Mouse (Mus musculus) MEL-GATA-1-ER (cell line): ENCODE results near the gene Smyd3.

Experiments used
- DNase-seq: peaks from one replicate; pipeline ENCODE4 v3.0.0-alpha.2; 2012; ENCODE audit warnings: low read depth; ENCODE audit errors: extremely low read depth

Smyd3 gene

DNA sequence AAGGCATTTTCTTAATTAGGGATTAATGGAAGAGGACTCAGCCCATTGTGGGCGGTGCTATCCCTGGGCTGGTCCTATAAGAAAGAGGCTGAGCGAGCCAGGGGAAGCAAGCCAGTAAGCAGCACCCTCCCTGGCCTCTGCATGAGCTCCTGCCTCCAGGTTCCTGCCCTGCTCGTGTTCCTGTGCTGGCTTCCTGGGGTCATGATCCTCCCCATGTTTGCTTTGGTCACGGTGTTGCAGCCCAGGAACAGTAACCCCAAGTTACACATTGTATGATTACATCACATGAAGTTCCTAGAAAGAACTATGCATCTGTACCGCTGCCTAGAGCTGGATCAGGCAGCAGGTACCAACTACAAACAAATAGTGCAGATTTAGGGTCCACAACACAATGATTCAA is 536.2 kb downstream of the Smyd3 start:
- DNase-seq, result no peak

DNA sequence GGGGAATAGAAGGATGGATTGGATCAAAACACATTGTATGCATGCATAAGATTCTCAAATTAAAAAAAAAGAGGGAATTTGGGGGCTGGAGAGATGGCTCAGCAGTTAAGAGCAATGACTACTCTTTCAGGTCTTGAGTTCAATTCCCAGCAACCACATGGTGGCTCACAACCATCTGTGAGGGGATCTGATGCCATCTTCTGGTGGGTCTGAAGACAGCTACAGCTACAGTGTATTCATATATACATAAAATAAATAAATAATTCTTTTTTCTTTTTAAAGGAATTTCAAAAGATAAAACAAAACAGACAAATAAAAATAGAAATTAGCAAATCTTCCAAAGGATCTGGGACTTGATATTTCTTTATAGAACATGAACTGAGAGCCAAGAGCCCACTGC is 537.7 kb downstream of the Smyd3 start:
- DNase-seq, result no peak

- DNase-seq, result no peak
These were observed 539.1 kb downstream of the Smyd3 start for GRCm38 (mm10) chr1:178978617-178979245.

DNA sequence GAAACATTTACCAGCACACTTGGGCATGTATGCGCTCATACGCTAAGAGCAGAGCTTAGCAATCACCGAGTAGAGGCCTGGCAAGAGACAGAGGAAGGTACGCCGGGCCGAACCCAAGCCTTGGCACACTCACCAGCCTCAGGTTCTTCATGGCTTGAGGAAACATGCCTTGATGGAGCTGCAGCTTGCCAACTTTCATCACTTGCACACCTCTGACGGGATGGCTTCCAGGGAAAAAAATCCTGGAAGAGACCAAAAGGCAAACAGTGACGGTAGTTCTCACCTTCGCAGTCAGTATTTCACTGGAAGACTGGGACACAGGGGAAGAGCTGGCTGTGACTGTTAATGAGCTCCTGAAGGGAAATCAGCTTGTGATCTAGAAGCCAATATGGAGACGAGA is 545.8 kb downstream of the Smyd3 start:
- DNase-seq, result no peak

DNA sequence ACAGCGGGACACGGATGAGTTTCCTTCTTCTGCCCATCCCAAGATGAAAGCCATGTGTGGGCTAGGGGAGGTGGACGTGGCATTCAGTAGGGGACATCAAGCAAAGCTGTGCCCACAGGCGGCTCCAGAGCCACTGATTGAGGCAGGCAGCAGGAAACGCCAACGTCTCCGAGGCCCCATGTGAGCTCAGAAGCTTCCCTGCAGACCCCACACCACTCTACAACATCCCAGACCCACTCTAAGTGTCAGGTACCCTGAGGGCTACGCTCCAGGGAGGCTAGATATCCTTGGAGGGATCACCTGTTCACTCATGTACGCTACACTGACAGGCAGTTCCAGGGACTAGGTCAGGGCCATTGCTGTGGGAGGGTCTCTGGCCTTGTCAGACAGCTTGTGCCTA is 556.2 kb downstream of the Smyd3 start:
- DNase-seq, result no peak

- peak; percentile 17 for DNase-seq
These were observed 557.8 kb downstream of the Smyd3 start for GRCm38 (mm10) chr1:178960015-178960559.

- DNase-seq, result no peak
These were observed 559.2 kb downstream of the Smyd3 start for GRCm38 (mm10) chr1:178958641-178959040.

GRCm38 (mm10) chr1:178952910-178953309 is 564.9 kb downstream of the Smyd3 start:
- no peak for DNase-seq

DNA sequence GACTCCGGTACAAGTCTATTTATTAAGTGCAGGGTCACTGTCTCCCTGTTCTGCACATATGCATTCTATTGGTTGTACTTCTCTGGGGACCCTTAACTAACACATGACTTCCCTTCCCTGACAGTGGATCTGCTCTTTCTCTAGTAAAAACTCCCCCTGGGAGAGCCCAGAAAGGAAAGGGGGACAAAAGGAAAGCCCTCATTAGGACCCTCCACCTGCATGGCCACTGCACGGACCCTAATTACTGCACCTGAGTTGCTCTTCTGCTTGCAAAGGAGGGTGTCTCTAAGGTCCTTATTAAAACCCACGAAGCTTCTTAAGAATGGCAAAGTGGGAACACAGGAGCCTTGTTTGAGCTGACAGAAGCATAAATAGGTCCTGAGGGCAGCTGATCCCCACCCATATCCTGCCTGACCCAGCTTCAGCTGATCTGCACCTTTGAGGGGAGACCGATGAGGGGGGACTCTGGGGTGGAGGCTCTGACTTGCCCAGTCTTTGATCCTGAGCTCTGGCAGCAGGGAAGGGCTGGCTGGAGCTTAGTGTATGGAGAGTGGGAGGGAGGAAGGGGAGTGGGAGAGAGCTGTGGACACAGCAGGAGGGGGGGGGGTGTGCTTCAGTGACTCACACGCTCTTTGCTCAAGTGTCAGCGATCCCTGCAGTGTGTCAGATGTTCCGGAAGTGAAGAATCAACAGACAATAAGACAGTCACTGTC is 575.4 kb downstream of the Smyd3 start:
- no peak for DNase-seq

DNA sequence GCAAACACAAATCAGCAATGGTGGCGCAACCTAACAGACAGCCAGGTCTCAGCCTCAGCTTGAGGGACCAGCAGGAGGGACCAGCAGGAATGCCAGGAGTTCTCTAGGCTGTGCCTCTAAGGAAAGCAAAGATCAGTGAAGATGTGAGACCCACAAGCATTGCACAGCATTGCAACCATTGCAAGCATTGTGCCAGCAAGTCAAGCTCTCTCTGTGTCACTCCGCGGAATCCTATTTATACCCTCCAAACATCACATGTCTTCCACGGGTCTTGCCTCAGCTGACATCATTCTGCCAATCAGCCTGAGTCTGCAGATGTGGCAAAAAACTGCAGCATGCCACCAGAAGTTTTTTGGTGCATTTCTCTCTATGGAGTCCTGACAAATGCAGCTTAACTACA is 577.5 kb downstream of the Smyd3 start:
- no peak for DNase-seq

DNA sequence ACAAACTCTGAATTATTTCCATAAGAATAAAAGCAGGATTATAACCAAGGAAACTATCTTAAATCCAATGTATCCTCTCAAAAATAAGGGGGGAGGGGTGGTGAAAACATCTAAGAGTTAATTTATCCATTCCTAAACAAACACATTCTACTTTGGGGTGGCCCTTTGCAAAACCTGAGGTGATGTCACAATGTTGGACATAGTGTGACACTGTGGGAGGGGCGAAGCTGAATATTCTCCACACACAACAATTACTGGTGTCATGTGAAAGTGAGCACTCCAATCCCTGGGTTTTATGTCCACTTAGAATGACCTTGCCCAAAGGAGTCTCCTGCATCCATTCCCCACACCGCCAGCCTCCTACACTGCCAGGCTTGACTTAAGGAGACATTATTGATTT is 580.9 kb downstream of the Smyd3 start:
- DNase-seq, result no peak

DNA sequence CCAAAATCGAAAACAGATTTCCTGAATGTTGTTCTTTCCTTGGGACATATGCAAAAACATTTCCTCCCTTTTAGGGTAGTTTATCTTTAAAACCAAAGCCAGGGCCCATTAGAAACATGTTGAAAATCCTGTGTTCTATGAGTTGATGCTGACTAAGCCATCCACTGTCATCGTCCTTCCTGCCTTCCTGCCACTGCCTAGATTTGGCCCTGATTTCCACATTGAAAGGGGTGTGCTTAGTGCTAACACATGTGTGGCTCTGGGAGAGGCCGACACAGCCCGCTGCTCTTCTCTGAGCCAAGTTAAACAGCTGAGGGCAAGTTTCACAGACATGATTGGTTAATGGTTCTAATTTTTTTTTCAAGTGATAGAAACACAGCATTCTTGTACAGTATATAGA is 581.4 kb downstream of the Smyd3 start:
- no peak for DNase-seq

GRCm38 (mm10) chr1:178933953-178934637 is 583.7 kb downstream of the Smyd3 start:
- DNase-seq, result no peak

- DNase-seq, result no peak
These were observed 588.3 kb downstream of the Smyd3 start for GRCm38 (mm10) chr1:178929531-178929930.

GRCm38 (mm10) chr1:178924492-178925183 is 593.2 kb downstream of the Smyd3 start:
- no peak for DNase-seq

DNA sequence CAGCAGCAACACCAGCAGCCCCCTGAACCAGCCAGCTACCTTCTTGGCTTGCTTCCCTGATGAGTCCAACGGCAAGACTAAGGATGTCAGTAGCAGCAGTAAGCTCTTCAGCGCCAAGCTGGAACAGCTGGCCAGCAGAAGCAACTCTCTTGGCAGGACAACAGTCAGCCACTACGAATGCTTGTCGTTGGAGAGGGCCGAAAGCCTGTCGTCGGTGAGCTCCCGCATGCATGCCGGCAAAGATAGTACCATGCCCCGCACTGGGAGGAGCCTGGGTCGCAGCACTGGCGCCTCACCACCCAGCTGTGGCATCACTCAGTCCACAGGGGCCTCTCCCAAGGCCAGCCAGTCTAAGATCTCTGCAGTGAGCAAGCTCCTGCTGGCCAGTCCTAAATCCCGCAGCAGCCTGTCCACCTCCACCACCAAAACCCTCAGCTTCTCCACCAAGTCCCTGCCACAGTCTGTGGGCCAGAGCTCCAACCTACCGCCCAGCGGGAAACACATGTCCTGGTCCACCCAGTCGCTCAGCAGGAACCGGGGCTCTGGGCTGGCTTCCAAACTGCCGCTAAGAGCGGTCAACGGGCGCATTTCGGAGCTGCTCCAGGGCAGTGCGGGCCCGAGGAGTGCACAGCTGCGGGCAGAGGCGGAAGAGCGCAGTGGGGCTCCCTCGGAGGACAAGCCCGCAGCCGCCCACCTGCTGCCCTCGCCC is 600.5 kb downstream of the Smyd3 start:
- DNase-seq, result no peak

- DNase-seq, result no peak
These were observed 602.8 kb downstream of the Smyd3 start for GRCm38 (mm10) chr1:178915056-178915455.

DNA sequence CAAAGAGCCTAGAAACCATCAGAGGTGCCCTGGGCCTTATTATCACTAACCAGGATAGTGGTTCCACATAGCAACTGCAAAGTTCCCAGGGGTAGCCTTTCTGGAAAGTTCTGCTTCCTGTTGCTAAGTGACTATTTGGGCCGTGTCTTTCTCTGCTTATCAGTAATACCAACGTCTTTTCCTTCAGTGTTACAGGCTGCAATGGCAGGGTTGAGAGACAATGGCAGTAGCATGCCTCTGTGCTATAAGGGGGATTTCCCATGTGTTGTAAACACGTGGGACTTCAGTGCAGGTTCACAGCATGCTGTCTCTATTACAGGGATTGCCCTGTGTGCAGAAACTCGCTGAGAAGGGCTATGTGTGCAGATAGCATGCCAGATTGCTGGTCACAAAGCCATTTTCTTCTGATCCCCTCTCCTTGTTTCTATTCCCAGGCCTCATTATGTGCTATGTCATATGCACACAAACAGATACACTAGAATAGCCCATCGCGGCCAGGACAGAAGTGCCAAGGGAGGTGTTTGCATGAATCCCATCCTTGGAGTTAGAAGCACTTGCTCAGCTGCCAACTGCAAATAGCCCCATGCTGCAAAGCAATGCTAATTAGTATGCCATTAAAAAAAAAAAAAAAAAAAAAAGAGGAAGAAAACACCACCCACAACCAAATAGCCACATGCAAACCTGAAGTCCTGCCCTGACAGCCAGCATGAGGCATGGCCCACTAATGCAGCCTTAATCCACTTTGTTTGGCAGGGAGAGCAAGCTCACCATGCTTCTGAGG is 604.7 kb downstream of the Smyd3 start:
- DNase-seq, result peak; percentile 8

DNA sequence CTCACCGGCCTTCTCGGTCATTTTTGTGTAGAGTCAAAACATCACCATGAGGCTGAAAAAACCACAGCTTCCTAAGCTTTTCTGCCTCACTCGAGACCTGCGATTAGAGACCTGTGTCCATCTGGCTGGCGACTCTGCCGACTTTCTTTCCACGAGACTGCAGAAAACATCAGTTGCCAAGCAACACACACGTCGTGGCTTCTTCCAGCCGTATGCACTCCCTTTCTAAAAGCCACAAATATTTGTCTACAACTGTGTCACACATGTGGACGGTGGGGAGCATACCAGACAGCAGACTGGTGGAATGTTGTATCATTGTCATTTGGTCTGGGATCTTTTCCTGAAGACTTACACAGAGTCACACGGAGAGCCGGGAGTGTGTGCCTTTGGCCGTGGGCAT is 606.9 kb downstream of the Smyd3 start:
- no peak for DNase-seq
